Mouse (Mus musculus): ENCODE data around the gene Phykpl. TPM values are rescaled to one million over a fixed set of nuclear protein-coding genes. Genes with fewer than 3 reads are reported as not detected.

The Phykpl gene
- polyA plus RNA-seq, 1 experiment = 6.6 TPM

GRCm38 (mm10) chr11:51587059-51587458 lies 2.5 kb downstream of the Phykpl start:
- DNase-seq (ENCODE audit: low read depth) = no peak
- TF ChIP-seq POLR2A (IDR thresholded peaks at IDR 0.05; ENCODE audit: borderline replicate concordance, extremely low read depth, insufficient read depth, insufficient read length, poor library complexity, severe bottlenecking) (no peak), CTCF (IDR thresholded peaks at IDR 0.05; ENCODE audit: borderline replicate concordance, extremely low read depth, insufficient read depth, insufficient read length) (no peak)

GRCm38 (mm10) chr11:51588833-51589232 lies 4.3 kb downstream of the Phykpl start:
- peak; percentile 18; the same call in 1 of the 2 replicates for TF ChIP-seq CTCF (IDR thresholded peaks at IDR 0.05; ENCODE audit: borderline replicate concordance, extremely low read depth, insufficient read depth, insufficient read length)
- TF ChIP-seq POLR2A (IDR thresholded peaks at IDR 0.05; ENCODE audit: borderline replicate concordance, extremely low read depth, insufficient read depth, insufficient read length, poor library complexity, severe bottlenecking) = no peak
- DNase-seq (ENCODE audit: low read depth) = no peak

GRCm38 (mm10) chr11:51590002-51590401 lies 5.4 kb downstream of the Phykpl start:
- TF ChIP-seq CTCF (IDR thresholded peaks at IDR 0.05; ENCODE audit: borderline replicate concordance, extremely low read depth, insufficient read depth, insufficient read length) (no peak), POLR2A (IDR thresholded peaks at IDR 0.05; ENCODE audit: borderline replicate concordance, extremely low read depth, insufficient read depth, insufficient read length, poor library complexity, severe bottlenecking) (no peak)
- no peak for DNase-seq (ENCODE audit: low read depth)

- TF ChIP-seq CTCF (IDR thresholded peaks at IDR 0.05; ENCODE audit: borderline replicate concordance, extremely low read depth, insufficient read depth, insufficient read length) = no peak
- no peak for TF ChIP-seq POLR2A (IDR thresholded peaks at IDR 0.05; ENCODE audit: borderline replicate concordance, extremely low read depth, insufficient read depth, insufficient read length, poor library complexity, severe bottlenecking)
- no peak for DNase-seq (ENCODE audit: low read depth)
Measured at GRCm38 (mm10) chr11:51591168-51591567, 6.6 kb downstream of the Phykpl start.

- no peak for DNase-seq (ENCODE audit: low read depth)
- no peak for TF ChIP-seq POLR2A (IDR thresholded peaks at IDR 0.05; ENCODE audit: borderline replicate concordance, extremely low read depth, insufficient read depth, insufficient read length, poor library complexity, severe bottlenecking)
- TF ChIP-seq CTCF (IDR thresholded peaks at IDR 0.05; ENCODE audit: borderline replicate concordance, extremely low read depth, insufficient read depth, insufficient read length) = no peak
Measured at GRCm38 (mm10) chr11:51591915-51592314, 7.4 kb downstream of the Phykpl start.

- no peak for TF ChIP-seq POLR2A (IDR thresholded peaks at IDR 0.05; ENCODE audit: borderline replicate concordance, extremely low read depth, insufficient read depth, insufficient read length, poor library complexity, severe bottlenecking)
- TF ChIP-seq CTCF (IDR thresholded peaks at IDR 0.05; ENCODE audit: borderline replicate concordance, extremely low read depth, insufficient read depth, insufficient read length) = no peak
- DNase-seq (ENCODE audit: low read depth) = no peak
Measured at GRCm38 (mm10) chr11:51593368-51593767, 8.8 kb downstream of the Phykpl start.

- no peak for DNase-seq (ENCODE audit: low read depth)
- TF ChIP-seq POLR2A (IDR thresholded peaks at IDR 0.05; ENCODE audit: borderline replicate concordance, extremely low read depth, insufficient read depth, insufficient read length, poor library complexity, severe bottlenecking) (no peak), CTCF (IDR thresholded peaks at IDR 0.05; ENCODE audit: borderline replicate concordance, extremely low read depth, insufficient read depth, insufficient read length) (no peak)
Measured at GRCm38 (mm10) chr11:51593849-51594248, 9.3 kb downstream of the Phykpl start.

GRCm38 (mm10) chr11:51594715-51595350 lies 10.3 kb downstream of the Phykpl start:
- DNase-seq (ENCODE audit: low read depth) = no peak
- TF ChIP-seq POLR2A (IDR thresholded peaks at IDR 0.05; ENCODE audit: borderline replicate concordance, extremely low read depth, insufficient read depth, insufficient read length, poor library complexity, severe bottlenecking) = no peak
- TF ChIP-seq CTCF (IDR thresholded peaks at IDR 0.05; ENCODE audit: borderline replicate concordance, extremely low read depth, insufficient read depth, insufficient read length) = no peak

GRCm38 (mm10) chr11:51595459-51596083 lies 11.0 kb downstream of the Phykpl start:
- DNase-seq (ENCODE audit: low read depth) = no peak
- TF ChIP-seq CTCF (IDR thresholded peaks at IDR 0.05; ENCODE audit: borderline replicate concordance, extremely low read depth, insufficient read depth, insufficient read length) (no peak), POLR2A (IDR thresholded peaks at IDR 0.05; ENCODE audit: borderline replicate concordance, extremely low read depth, insufficient read depth, insufficient read length, poor library complexity, severe bottlenecking) (no peak)

GRCm38 (mm10) chr11:51597553-51597952 lies 13.0 kb downstream of the Phykpl start:
- DNase-seq (ENCODE audit: low read depth) = no peak
- TF ChIP-seq CTCF (IDR thresholded peaks at IDR 0.05; ENCODE audit: borderline replicate concordance, extremely low read depth, insufficient read depth, insufficient read length) = no peak
- TF ChIP-seq POLR2A (IDR thresholded peaks at IDR 0.05; ENCODE audit: borderline replicate concordance, extremely low read depth, insufficient read depth, insufficient read length, poor library complexity, severe bottlenecking) = no peak

- TF ChIP-seq POLR2A (IDR thresholded peaks at IDR 0.05; ENCODE audit: borderline replicate concordance, extremely low read depth, insufficient read depth, insufficient read length, poor library complexity, severe bottlenecking) = no peak
- TF ChIP-seq CTCF (IDR thresholded peaks at IDR 0.05; ENCODE audit: borderline replicate concordance, extremely low read depth, insufficient read depth, insufficient read length) = no peak
- no peak for DNase-seq (ENCODE audit: low read depth)
Measured at GRCm38 (mm10) chr11:51602253-51602652, 17.7 kb downstream of the Phykpl start.

Data from brain, embryonic 14.5 days (tissue).